Mouse (Mus musculus) CH12.LX (cell line): ENCODE results near the gene Gm49776. TPM values are rescaled to one million over a fixed set of nuclear protein-coding genes. Genes with fewer than 3 reads are reported as not detected.
"Not testable (repeated sequence)": the region's sequence is repeated elsewhere in the genome, so short reads cannot be mapped to it uniquely, and the experiment has no call there.

Experiments used
- DNase-seq: peaks from one replicate; pipeline ENCODE4 v3.0.0-alpha.2; 2013; ENCODE audit errors: extremely low read depth
- H3K27ac ChIP-seq: 2 replicates; pipeline ENCODE4 v1.5.1; 2012; ENCODE audit warnings: low read depth, mild to moderate bottlenecking, control low read depth, moderate library complexity; ENCODE audit not compliant: insufficient read depth
- H3K27me3 ChIP-seq: replicated peaks from 2 replicates; pipeline ENCODE3; 2012; ENCODE audit warnings: inconsistent platforms
- H3K36me3 ChIP-seq, 2 experiments: replicated peaks in 1 of 2; 2 replicates each; pipeline versions ENCODE3 to v1.6.1; 2012; ENCODE audit warnings: inconsistent platforms in 1 of 2, low read length in 1 of 2, mild to moderate bottlenecking in 1 of 2, mixed read lengths in 1 of 2, moderate library complexity in 1 of 2; ENCODE audit not compliant: control insufficient read depth in 1 of 2, insufficient read depth in 1 of 2
- H3K4me1 ChIP-seq, 2 experiments: 2 replicates each; pipeline ENCODE4 v1.6.1; 2012; ENCODE audit warnings: inconsistent platforms in 1 of 2, moderate library complexity in 1 of 2; ENCODE audit not compliant: insufficient read depth in 2 of 2, control insufficient read depth in 1 of 2
- H3K4me2 ChIP-seq: 2 replicates; pipeline ENCODE4 v1.6.1; 2012; ENCODE audit warnings: low read depth, mild to moderate bottlenecking, control low read depth; ENCODE audit not compliant: poor library complexity, insufficient read depth, severe bottlenecking
- H3K4me3 ChIP-seq, 3 experiments: fragments of 150-350 bp in 1 of 3; sonication (generic) in 1 of 3; replicated peaks in 1 of 3; 2 replicates each; pipeline versions ENCODE3 to v1.5.1; 2011 to 2012; ENCODE audit warnings: low read depth in 2 of 3, low read length in 2 of 3, mild to moderate bottlenecking in 2 of 3, moderate library complexity in 2 of 3, control low read depth in 1 of 3, improper control_type of control experiment in 1 of 3, inconsistent platforms in 1 of 3, mixed read lengths in 1 of 3; ENCODE audit not compliant: poor library complexity in 1 of 3
- H3K79me2 ChIP-seq: replicated peaks from 2 replicates; pipeline ENCODE4 v1.6.1; 2012; ENCODE audit warnings: mild to moderate bottlenecking, moderate library complexity; ENCODE audit not compliant: control insufficient read depth, poor library complexity, insufficient read depth, severe bottlenecking; ENCODE audit errors: extremely low read depth
- H3K9ac ChIP-seq: 2 replicates; pipeline ENCODE4 v1.6.1; 2012; ENCODE audit warnings: low read depth, mild to moderate bottlenecking, control low read depth, moderate library complexity; ENCODE audit not compliant: insufficient read depth
- H3K9me3 ChIP-seq: replicated peaks from 2 replicates; pipeline ENCODE3; 2012; ENCODE audit warnings: low read length, inconsistent platforms, mixed read lengths
- BHLHE40 ChIP-seq: IDR thresholded peaks from 2 replicates; pipeline ENCODE4 v1.6.1; 2011; ENCODE audit warnings: mild to moderate bottlenecking, low read depth, low read length, improper control_type of control experiment
- CHD1 ChIP-seq: IDR thresholded peaks from 2 replicates; pipeline ENCODE4 v1.6.1; 2012; ENCODE audit warnings: low read depth, low read length, improper control_type of control experiment, inconsistent platforms
- CHD2 ChIP-seq: IDR thresholded peaks from 2 replicates; pipeline ENCODE4 v1.6.1; 2011; ENCODE audit warnings: low read length, improper control_type of control experiment
- CTCF ChIP-seq, 2 experiments: IDR thresholded peaks in 1 of 2; conservative IDR thresholded peaks in 1 of 2; 2 replicates each; pipeline ENCODE4 v1.5.1; 2011 to 2012; ENCODE audit warnings: low read depth in 2 of 2, low read length in 2 of 2, improper control_type of control experiment in 1 of 2, inconsistent platforms in 1 of 2, mild to moderate bottlenecking in 1 of 2, moderate library complexity in 1 of 2
- ELF1 ChIP-seq: IDR thresholded peaks from 2 replicates; pipeline ENCODE4 v1.6.1; 2014; ENCODE audit warnings: low read depth, mild to moderate bottlenecking, inconsistent platforms, low read length, improper control_type of control experiment
- ETS1 ChIP-seq: conservative IDR thresholded peaks from 2 replicates; pipeline ENCODE4 v1.6.1; 2012; ENCODE audit warnings: low read depth, mild to moderate bottlenecking, inconsistent platforms, low read length, improper control_type of control experiment, moderate library complexity
- GABPA ChIP-seq: IDR thresholded peaks from 2 replicates; pipeline ENCODE4 v1.6.1; 2012; ENCODE audit warnings: low read depth, low read length, improper control_type of control experiment, inconsistent platforms; ENCODE audit not compliant: insufficient replicate concordance
- HCFC1 ChIP-seq: IDR thresholded peaks from 2 replicates; pipeline ENCODE4 v1.6.1; 2012; ENCODE audit warnings: low read depth, mild to moderate bottlenecking, inconsistent platforms, low read length, improper control_type of control experiment
- IRF4 ChIP-seq: IDR thresholded peaks from 2 replicates; pipeline ENCODE4 v1.6.1; 2014; ENCODE audit warnings: low read depth, mild to moderate bottlenecking, inconsistent platforms, low read length, improper control_type of control experiment
- JUND ChIP-seq: conservative IDR thresholded peaks from 2 replicates; pipeline ENCODE4 v1.6.1; 2011; ENCODE audit warnings: low read depth, low read length, improper control_type of control experiment
- KAT2A ChIP-seq: IDR thresholded peaks from 2 replicates; pipeline ENCODE4 v1.6.1; 2012; ENCODE audit warnings: low read length, improper control_type of control experiment, inconsistent platforms; ENCODE audit not compliant: insufficient replicate concordance
- MAFK ChIP-seq: IDR thresholded peaks from 2 replicates; pipeline ENCODE4 v1.6.1; 2011; ENCODE audit warnings: low read length, improper control_type of control experiment; ENCODE audit not compliant: insufficient replicate concordance
- MXI1 ChIP-seq: IDR thresholded peaks from 2 replicates; pipeline ENCODE4 v1.6.1; 2011; ENCODE audit warnings: mild to moderate bottlenecking, low read depth, low read length, improper control_type of control experiment
- NELFE ChIP-seq: IDR thresholded peaks from 2 replicates; pipeline ENCODE4 v1.6.1; 2011; ENCODE audit warnings: low read depth, low read length, improper control_type of control experiment
- NRF1 ChIP-seq: IDR thresholded peaks from 2 replicates; pipeline ENCODE4 v1.6.1; 2014; ENCODE audit warnings: low read depth, mild to moderate bottlenecking, inconsistent platforms, low read length, improper control_type of control experiment, moderate library complexity
- POLR2AphosphoS2 ChIP-seq: IDR thresholded peaks from 2 replicates; pipeline ENCODE4 v1.6.1; 2011; ENCODE audit warnings: low read depth, low read length, improper control_type of control experiment
- RCOR1 ChIP-seq: conservative IDR thresholded peaks from 2 replicates; pipeline ENCODE4 v1.6.1; 2012; ENCODE audit warnings: low read depth, mild to moderate bottlenecking, inconsistent platforms, low read length, improper control_type of control experiment
- SIN3A ChIP-seq: IDR thresholded peaks from 2 replicates; pipeline ENCODE4 v1.6.1; 2012; ENCODE audit warnings: low read length, improper control_type of control experiment, inconsistent platforms
- SMC3 ChIP-seq: IDR thresholded peaks from 2 replicates; pipeline ENCODE4 v1.6.1; 2011; ENCODE audit warnings: low read depth, low read length, improper control_type of control experiment
- TCF12 ChIP-seq: IDR thresholded peaks from 2 replicates; pipeline ENCODE4 v1.6.1; 2014; ENCODE audit warnings: low read depth, mild to moderate bottlenecking, inconsistent platforms, low read length, improper control_type of control experiment
- UBTF ChIP-seq: IDR thresholded peaks from 2 replicates; pipeline ENCODE4 v1.6.1; 2012; ENCODE audit warnings: low read depth, mild to moderate bottlenecking, inconsistent platforms, low read length, improper control_type of control experiment, moderate library complexity
- ZKSCAN1 ChIP-seq: IDR thresholded peaks from 2 replicates; pipeline ENCODE4 v1.6.1; 2012; ENCODE audit warnings: low read depth, inconsistent platforms, low read length, improper control_type of control experiment, borderline replicate concordance
- ZNF384 ChIP-seq: IDR thresholded peaks from 2 replicates; pipeline ENCODE4 v1.6.1; 2012; ENCODE audit warnings: low read depth, low read length, improper control_type of control experiment, inconsistent platforms
- dilution Hi-C: fragments of 300-500 bp; cut with MboI; formaldehyde crosslinking; loops from 2 replicates; pipeline ENCODE4 v1.14.3; 2020; ENCODE audit warnings: low sequenced_read_pairs; ENCODE audit not compliant: extremely low pct_unique_long_range_greater_than_20kb, extremely low pct_ligation_motif_present
- in situ Hi-C: fragments of 300-500 bp; cut with MboI; formaldehyde crosslinking; loops from 3 replicates; pipeline ENCODE4 v1.14.3; 2019; ENCODE audit warnings: low sequenced_read_pairs, low pct_ligation_motif_present, low pct_unique_long_range_greater_than_20kb, mixed read lengths
- polyA plus RNA-seq: library from polyadenylated mRNA; unstranded; fragments of >175 nt; gene quantifications from 2 replicates; pipeline ENCODE4 v1.2.1, GENCODE M21; 2012; ENCODE audit warnings: low read depth; ENCODE audit not compliant: insufficient read length
- total RNA-seq, 2 experiments: library from RNA; depleted of rRNA; stranded (reverse); fragments of 300-350 nt in 1 of 2; fragments of >200 nt in 1 of 2; gene quantifications; 2 replicates each; pipeline ENCODE4 v1.2.3; 2012 to 2014

Gm49776 gene
- total RNA-seq (2012; rRNA removed) (0.25 TPM in 1 of 2 replicates, not detected in the other), total RNA-seq (2014; rRNA removed) (not detected in 2 replicates), polyA plus RNA-seq (25.0 TPM in 2 replicates)

DNA sequence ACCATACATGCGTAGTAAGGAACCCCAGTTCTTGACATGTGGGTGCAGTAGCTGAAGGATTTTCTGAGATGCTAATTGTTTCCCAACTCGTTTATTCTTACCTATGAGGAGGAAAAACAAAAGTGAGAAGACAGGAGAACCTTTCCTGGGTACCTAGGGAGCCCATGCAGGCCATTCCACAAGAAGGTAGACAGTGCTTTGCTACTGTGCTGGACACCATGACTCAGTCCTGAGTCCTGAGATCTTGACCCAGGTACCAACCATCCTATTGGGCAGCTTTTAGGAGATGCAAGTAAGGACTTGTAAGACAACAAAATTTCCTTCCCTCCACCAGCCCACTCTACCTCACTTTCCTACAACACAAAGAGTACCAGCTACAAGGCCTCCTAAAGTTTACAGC, at the start of gene Gm49776:
Gene Gm49776, minus strand, starts transcription at position 101 of the 400 bp plus-strand sequence.
- no peak for DNase-seq
- H3K9me3 ChIP-seq, result no peaks in the 10 kb centered on the region
- H3K27ac ChIP-seq, result no peak within 1 kb of the TSS
- H3K36me3 ChIP-seq, result peaks cover 83 to 92% of the 10 kb centered on the region in 2 experiments
- TF ChIP-seq HCFC1 (no peak), POLR2AphosphoS2 (peak; percentile 31; the same call in 1 of the 2 replicates)
- in situ Hi-C loops (no loop called here), dilution Hi-C loops (no loop called here)
- H3K27me3 ChIP-seq, result no peaks in the 10 kb centered on the region
- H3K4me2 ChIP-seq, result no peak within 1 kb of the TSS
- no peak within 1 kb of the TSS for H3K9ac ChIP-seq
- H3K4me1 ChIP-seq, result no peaks in the 10 kb centered on the region
- H3K79me2 ChIP-seq, result 0 out of 2 replicates have a peak, but pooled peaks cover 18% of the 10 kb centered on the region
- H3K4me3 ChIP-seq, result no peak within 1 kb of the TSS

DNA sequence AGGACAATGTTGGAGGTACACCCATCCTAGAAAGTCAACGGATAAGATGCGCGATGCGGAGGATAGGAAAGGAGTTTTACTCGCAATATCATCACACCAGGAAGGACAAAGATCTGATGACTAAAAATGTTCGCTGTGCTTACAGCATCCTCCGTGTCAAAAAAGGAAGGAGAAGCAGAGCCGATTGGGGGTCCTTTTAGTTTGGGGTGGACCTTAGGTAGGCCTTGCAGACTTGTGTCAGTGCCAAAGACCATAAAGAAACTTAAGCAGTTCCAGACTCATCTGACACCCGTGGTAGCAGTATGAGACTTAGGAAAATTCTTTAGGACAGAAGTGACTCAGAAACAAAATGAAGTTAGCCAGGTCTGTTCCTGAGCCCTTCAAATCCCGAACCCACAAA, 31.5 kb upstream of the Gm49776 start:
- H3K79me2 ChIP-seq, result peaks cover 42% of the 10 kb centered on the region
- in situ Hi-C loops, result loop anchor here (5.0 kb wide), 1 partner anchor 37 kb away; no protein-coding TSS in a partner anchor

DNA sequence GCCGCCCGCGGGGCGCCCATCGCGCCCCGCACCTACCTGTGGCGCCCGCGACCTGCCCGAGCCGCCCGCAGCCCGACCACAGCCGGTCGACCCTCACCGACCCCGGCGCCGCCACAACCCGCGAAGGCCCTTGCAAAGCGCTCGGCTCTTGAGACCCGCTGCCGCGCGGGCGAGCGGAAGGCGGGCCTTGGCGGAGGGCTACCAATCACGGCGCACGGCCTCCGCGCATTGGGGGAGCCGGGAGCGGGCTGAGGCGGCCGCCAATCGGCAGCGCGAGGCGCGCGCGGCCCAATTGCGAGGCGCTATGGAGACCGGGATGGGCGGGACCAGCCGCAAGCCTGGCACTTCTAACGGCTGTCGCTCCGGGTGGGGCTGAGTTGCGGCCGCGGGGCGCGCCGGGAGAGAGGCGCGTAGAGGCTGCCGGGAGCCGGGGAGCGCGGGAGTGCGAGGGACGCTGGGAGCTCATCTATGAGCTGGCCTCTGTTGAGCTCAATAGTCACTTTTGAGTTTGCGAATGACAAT, 31.0 kb upstream of the Gm49776 start, which contains the start of gene Dgcr8:
Gene Dgcr8, minus strand, starts transcription at position 180 of the 522 bp plus-strand sequence.
- Histone ChIP-seq H3K79me2 (peaks cover 46% of the 10 kb centered on the region), H3K36me3 (peaks cover 19 to 35% of the 10 kb centered on the region in 2 experiments), H3K9me3 (no peaks in the 10 kb centered on the region), H3K4me2 (peak within 1 kb of the TSS; percentile 99), H3K27me3 (no peaks in the 10 kb centered on the region), H3K9ac (peak within 1 kb of the TSS; percentile 74), H3K4me3 (peak within 1 kb of the TSS; percentile 69 to 99 (median 83)), H3K4me1 (peaks cover 13 to 33% of the 10 kb centered on the region in 2 experiments), H3K27ac (peak within 1 kb of the TSS; percentile 21; the same call in 1 of the 2 replicates)
- in situ Hi-C loops, result loop anchor here (5.0 kb wide), 1 partner anchor 37 kb away; no protein-coding TSS in a partner anchor
- dilution Hi-C loops, result no loop called here
- peak; percentile 97 for DNase-seq
- TF ChIP-seq ZKSCAN1, result no peak
- no peak for TF ChIP-seq SMC3
- TF ChIP-seq GABPA, result no peak
- TF ChIP-seq ELF1, result peak; percentile 71
- TF ChIP-seq CTCF (conservative IDR thresholded peaks at IDR 0.05 in 1 of 2, IDR thresholded peaks at IDR 0.05 in 1 of 2; ENCODE audit: low read depth in 2 of 2, low read length in 2 of 2), result no peak
- TF ChIP-seq RCOR1, result no peak; the same call in 1 of the 2 replicates
- no peak; the same call in 1 of the 2 replicates for TF ChIP-seq MXI1
- TF ChIP-seq NELFE, result peak; percentile 85
- TF ChIP-seq BHLHE40, result no peak
- peak; percentile 69; the same call in 1 of the 2 replicates for TF ChIP-seq UBTF
- TF ChIP-seq ZNF384, result no peak
- TF ChIP-seq CHD1, result peak; percentile 60; the same call in 1 of the 2 replicates
- TF ChIP-seq MAFK, result no peak
- peak; percentile 69 for TF ChIP-seq IRF4
- TF ChIP-seq JUND, result no peak
- TF ChIP-seq TCF12, result peak; percentile 69; the same call in 1 of the 2 replicates
- peak; percentile 93 for TF ChIP-seq CHD2
- peak; percentile 72 for TF ChIP-seq NRF1
- TF ChIP-seq SIN3A, result no peak; the same call in 1 of the 2 replicates
- peak; percentile 84 for TF ChIP-seq KAT2A
- TF ChIP-seq ETS1, result no peak

More for the DNA sequence above, 31.5 kb upstream of the Gm49776 start:
- H3K27me3 ChIP-seq, H3K9me3 ChIP-seq, dilution Hi-C loops: not testable (repeated sequence)
- 0 out of 2 replicates have a peak, but pooled peaks have one; percentile 5 for TF ChIP-seq SIN3A
- peak; percentile 24 for DNase-seq
- peaks cover 16 to 30% of the 10 kb centered on the region in 2 experiments for H3K36me3 ChIP-seq
- peak overlapping the region; percentile 57 for H3K9ac ChIP-seq
- peak overlapping the region; percentile 25; the same call in 1 of the 2 replicates for H3K4me2 ChIP-seq
- 0 out of 2 replicates have a peak overlapping the region, but pooled peaks have one; percentile 21 for H3K27ac ChIP-seq
- peak overlapping the region; percentile 40 to 55 (median 55) for H3K4me3 ChIP-seq
- H3K4me1 ChIP-seq, result peaks cover 13 to 33% of the 10 kb centered on the region in 2 experiments
